Mouse (Mus musculus) heart, adult 11 months (tissue): ENCODE measurements around the gene Sowaha.
A peak's percentile ranks its signal among the peaks of the same experiment; 100 is the strongest.

Experiments
- DNase-seq: peaks from one replicate; pipeline ENCODE4 v3.0.0; 2022

The Sowaha gene

GRCm38 (mm10) chr11:53504376-53504775, 24.3 kb upstream of the Sowaha start:
- DNase-seq: no peak

- no peak for DNase-seq
Measured at GRCm38 (mm10) chr11:53503738-53504137, 23.7 kb upstream of the Sowaha start.

GRCm38 (mm10) chr11:53502039-53502765, 22.1 kb upstream of the Sowaha start:
- no peak for DNase-seq

GRCm38 (mm10) chr11:53500569-53500968, 20.5 kb upstream of the Sowaha start:
- peak; percentile 95 for DNase-seq

GRCm38 (mm10) chr11:53496946-53497345, 16.9 kb upstream of the Sowaha start:
- DNase-seq: peak; percentile 94

- peak; percentile 94 for DNase-seq
Measured at GRCm38 (mm10) chr11:53495417-53495816, 15.3 kb upstream of the Sowaha start.

GRCm38 (mm10) chr11:53493243-53493955, 13.3 kb upstream of the Sowaha start:
- no peak for DNase-seq

GRCm38 (mm10) chr11:53491954-53492401, 11.9 kb upstream of the Sowaha start:
- DNase-seq: peak; percentile 98

- no peak for DNase-seq
Measured at GRCm38 (mm10) chr11:53489421-53489820, 9.3 kb upstream of the Sowaha start.

GRCm38 (mm10) chr11:53489007-53489406, 8.9 kb upstream of the Sowaha start:
- no peak for DNase-seq

GRCm38 (mm10) chr11:53486822-53487594, 6.9 kb upstream of the Sowaha start:
- no peak for DNase-seq

GRCm38 (mm10) chr11:53486351-53486750, 6.3 kb upstream of the Sowaha start:
- no peak for DNase-seq

GRCm38 (mm10) chr11:53485719-53486118, 5.6 kb upstream of the Sowaha start:
- DNase-seq: no peak

- no peak for DNase-seq
Measured at GRCm38 (mm10) chr11:53483159-53483891, 3.3 kb upstream of the Sowaha start.

GRCm38 (mm10) chr11:53481088-53481730, 1.1 kb upstream of the Sowaha start:
- no peak for DNase-seq

GRCm38 (mm10) chr11:53479171-53479782, 797 bp downstream of the Sowaha start:
- no peak for DNase-seq

GRCm38 (mm10) chr11:53478383-53479170, 1.5 kb downstream of the Sowaha start:
- no peak for DNase-seq

GRCm38 (mm10) chr11:53477833-53478232, 2.2 kb downstream of the Sowaha start:
- DNase-seq: no peak

GRCm38 (mm10) chr11:53475620-53476019, 4.5 kb downstream of the Sowaha start:
- DNase-seq: no peak

GRCm38 (mm10) chr11:53472709-53473108, 7.4 kb downstream of the Sowaha start:
- no peak for DNase-seq
